Mouse (Mus musculus) neural tube, embryonic 11.5 days (tissue): ENCODE results near the gene Tmem183a. TPM values are rescaled to one million over a fixed set of nuclear protein-coding genes. Genes with fewer than 3 reads are reported as not detected.

Experiments
- ATAC-seq: fragments of 200-750 bp; cut with Nextera tagmentation; 2 replicates; pipeline ENCODE4 v1.8.0; 2017; ENCODE audit warnings: moderate number of reproducible peaks, mild to moderate bottlenecking, moderate TSS enrichment, moderate library complexity; ENCODE audit not compliant: insufficient read depth, low FRiP score, low TSS enrichment
- DNase-seq: peaks from one replicate; pipeline ENCODE4 v3.0.0-alpha.2; 2015; ENCODE audit warnings: low spot score
- H3K27ac ChIP-seq: fragments of 300-500 bp; sonication (generic); 2 replicates; pipeline ENCODE4 v1.5.1; 2014; ENCODE audit warnings: low read depth, mild to moderate bottlenecking, low read length
- H3K27me3 ChIP-seq: fragments of 300-500 bp; sonication (generic); 2 replicates; pipeline ENCODE4 v1.6.1; 2014; ENCODE audit warnings: mild to moderate bottlenecking, low read length, mixed read lengths; ENCODE audit not compliant: control insufficient read depth, insufficient read depth
- H3K36me3 ChIP-seq: fragments of 300-500 bp; sonication (generic); 2 replicates; pipeline ENCODE4 v1.6.1; 2014; ENCODE audit warnings: mild to moderate bottlenecking, low read length, moderate library complexity, mixed read lengths; ENCODE audit not compliant: control insufficient read depth, insufficient read depth
- H3K4me1 ChIP-seq: fragments of 300-500 bp; sonication (generic); 2 replicates; pipeline ENCODE4 v1.6.1; 2014; ENCODE audit warnings: low read length, mixed read lengths; ENCODE audit not compliant: control insufficient read depth, insufficient read depth
- H3K4me2 ChIP-seq: fragments of 300-500 bp; sonication (generic); 2 replicates; pipeline ENCODE4 v1.6.1; 2014; ENCODE audit warnings: low read depth, mild to moderate bottlenecking, moderate library complexity
- H3K4me3 ChIP-seq: fragments of 300-500 bp; sonication (generic); 2 replicates; pipeline ENCODE4 v1.5.1; 2014; ENCODE audit warnings: low read depth, low read length
- H3K9ac ChIP-seq: fragments of 300-500 bp; sonication (generic); 2 replicates; pipeline ENCODE4 v1.6.1; 2014; ENCODE audit warnings: mild to moderate bottlenecking, low read length
- H3K9me3 ChIP-seq: fragments of 300-500 bp; sonication (generic); 2 replicates; pipeline ENCODE4 v1.6.1; 2016; ENCODE audit warnings: low read length; ENCODE audit not compliant: control insufficient read depth
- WGBS: fragments of 180-500 bp; shearing (Covaris S2); extraction: QIAGEN DNeasy Blood & Tissue Kit; methylation state at CpG from one replicate; pipeline ENCODE4 v1.1.7; 2014; 5-methylcytosine and 5-hydroxymethylcytosine counted together
- polyA plus RNA-seq: library from polyadenylated mRNA; unstranded; fragments of >200 nt; fragmentation: Nextera tagmentation; extraction: Ambion mirVana; gene quantifications from 2 replicates; pipeline ENCODE4 v1.2.1, GENCODE M21; 2014

The Tmem183a gene
- polyA plus RNA-seq: 117 and 120 TPM in 2 replicates

DNA sequence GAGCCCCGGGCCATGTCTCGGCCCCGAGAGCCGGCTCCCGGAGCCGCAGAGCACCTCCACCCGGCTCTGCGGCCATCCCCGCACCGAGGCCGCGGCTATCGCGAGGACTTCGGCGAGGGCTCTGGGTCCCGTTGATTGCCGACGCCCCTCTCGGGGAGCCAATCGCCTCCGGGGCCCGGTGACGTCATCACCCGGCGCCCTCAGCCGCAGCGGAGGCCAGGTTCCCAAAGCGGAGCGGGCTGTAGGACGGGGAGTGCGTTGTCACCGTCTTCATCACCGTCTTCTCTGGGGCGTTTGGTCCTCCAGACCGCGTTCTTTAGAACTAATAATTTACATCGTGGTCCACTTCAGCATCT is at the start of gene Tmem183a:
Gene Tmem183a, minus strand, starts transcription at position 123 of the 356 bp plus-strand sequence.
- WGBS: 0% methylated on average over 38 of the region's 38 CpGs
- H3K9me3 ChIP-seq: no peaks in the 10 kb centered on the region
- H3K36me3 ChIP-seq: peaks cover 7% of the 10 kb centered on the region
- peak within 1 kb of the TSS; percentile 80 for H3K4me2 ChIP-seq
- H3K27ac ChIP-seq: peak within 1 kb of the TSS; percentile 67; the same call in 1 of the 2 replicates
- peak; percentile 99 for DNase-seq
- peaks cover 4% of the 10 kb centered on the region for H3K4me1 ChIP-seq
- H3K27me3 ChIP-seq: no peaks in the 10 kb centered on the region
- H3K4me3 ChIP-seq: peak within 1 kb of the TSS; percentile 84
- ATAC-seq: peak; percentile 99
- peak within 1 kb of the TSS; percentile 95 for H3K9ac ChIP-seq

DNA sequence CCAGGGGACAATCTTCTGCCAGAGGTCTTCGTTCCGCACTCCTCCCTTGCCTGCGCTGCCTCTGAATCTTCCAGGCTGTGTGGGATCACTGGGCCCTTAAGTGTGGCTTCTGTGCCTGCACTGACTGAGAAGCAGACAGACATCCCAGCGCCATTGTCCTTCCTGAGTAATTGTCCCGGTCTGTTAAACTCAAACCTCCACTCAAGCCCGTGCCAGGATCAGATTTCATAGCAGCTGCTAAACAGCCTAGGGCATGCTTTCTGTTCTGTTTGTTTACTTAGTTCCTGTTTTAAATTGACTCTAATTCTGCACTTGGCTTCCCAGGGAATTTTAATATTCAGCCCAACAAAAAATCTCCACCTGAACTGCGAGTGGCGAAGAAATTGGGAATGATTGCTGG is 46.3 kb upstream of the Tmem183a start:
- 77% methylated on average over 8 of the region's 8 CpGs for WGBS
- Histone ChIP-seq H3K9ac (no peak overlapping the region), H3K36me3 (peaks cover 7% of the 10 kb centered on the region; the same call in 1 of the 2 replicates), H3K4me2 (no peak overlapping the region), H3K27me3 (no peaks in the 10 kb centered on the region), H3K9me3 (no peaks in the 10 kb centered on the region), H3K4me1 (peaks cover 6% of the 10 kb centered on the region; the same call in 1 of the 2 replicates), H3K27ac (no peak overlapping the region), H3K4me3 (no peak overlapping the region)
- DNase-seq (no peak), ATAC-seq (no peak)

- 34% methylated on average over 8 of the region's 8 CpGs for WGBS
- Histone ChIP-seq H3K36me3 (peaks cover 7% of the 10 kb centered on the region; the same call in 1 of the 2 replicates), H3K4me3 (peak overlapping the region; percentile 80), H3K27me3 (no peaks in the 10 kb centered on the region), H3K9me3 (no peaks in the 10 kb centered on the region), H3K4me2 (peak overlapping the region; percentile 74), H3K9ac (peak overlapping the region; percentile 68), H3K27ac (no peak overlapping the region), H3K4me1 (peaks cover 6% of the 10 kb centered on the region; the same call in 1 of the 2 replicates)
- ATAC-seq: 0 out of 2 replicates have a peak, but pooled peaks have one; percentile 23
- DNase-seq: no peak
Observed at GRCm38 (mm10) chr1:134406414-134406771, 44.6 kb upstream of the Tmem183a start.

DNA sequence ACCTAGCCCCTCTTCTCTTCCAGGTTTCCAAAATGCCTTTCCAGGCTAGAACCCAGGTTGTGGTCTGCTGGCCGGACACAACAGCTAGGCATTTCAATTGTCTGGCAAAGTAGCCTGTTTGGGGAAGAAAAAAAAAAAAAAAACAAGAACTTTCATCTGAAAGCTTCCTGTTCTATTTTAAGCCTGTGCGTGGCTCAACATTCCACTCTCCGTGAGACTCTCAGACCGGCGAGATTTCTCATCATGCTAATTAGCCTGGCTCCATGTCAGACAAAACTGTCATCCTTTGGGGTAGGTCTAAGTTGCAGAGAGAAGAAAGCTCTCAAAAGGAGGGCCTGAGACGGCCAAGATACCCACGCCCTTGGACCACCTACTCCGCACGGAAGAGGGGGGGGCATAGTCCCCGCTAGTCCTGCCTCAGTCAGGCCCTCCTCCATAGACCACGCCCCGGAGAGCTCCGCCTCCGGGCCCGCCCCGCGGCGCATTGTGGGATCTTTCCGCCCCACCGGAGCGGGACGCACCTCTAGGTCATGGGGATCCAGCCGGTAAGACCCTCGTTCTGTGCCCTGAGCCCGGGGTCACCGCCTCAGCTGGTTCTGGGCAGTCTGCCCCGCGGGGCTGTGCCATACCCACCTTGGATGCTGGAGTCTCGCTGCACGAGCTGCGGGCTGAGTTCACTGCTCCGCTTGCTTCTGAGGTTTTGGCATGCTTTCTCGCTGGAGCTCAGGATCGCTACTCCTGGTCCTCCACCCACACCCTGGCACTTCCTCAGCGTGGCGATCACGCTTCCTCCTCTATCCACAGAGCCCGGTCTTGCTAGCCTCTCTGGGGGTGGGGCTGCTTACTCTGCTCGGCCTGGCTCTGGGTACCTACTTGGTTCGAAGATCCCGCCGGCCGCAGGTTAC is 44.0 kb upstream of the Tmem183a start, which contains the start of gene Cyb5r1:
Gene Cyb5r1, plus strand, starts transcription at position 51 of the 905 bp plus-strand sequence.
- H3K4me3 ChIP-seq: peak within 1 kb of the TSS; percentile 80
- H3K27me3 ChIP-seq: no peaks in the 10 kb centered on the region
- H3K36me3 ChIP-seq: peaks cover 7% of the 10 kb centered on the region; the same call in 1 of the 2 replicates
- H3K9ac ChIP-seq: peak within 1 kb of the TSS; percentile 68
- H3K4me1 ChIP-seq: peaks cover 6% of the 10 kb centered on the region; the same call in 1 of the 2 replicates
- peak; percentile 90 for DNase-seq
- H3K9me3 ChIP-seq: no peaks in the 10 kb centered on the region
- H3K4me2 ChIP-seq: peak within 1 kb of the TSS; percentile 74
- no peak within 1 kb of the TSS for H3K27ac ChIP-seq
- 2% methylated on average over 43 of the region's 43 CpGs for WGBS
- peak; percentile 97 for ATAC-seq

- H3K4me2 ChIP-seq: no peak overlapping the region
- no peak overlapping the region for H3K9ac ChIP-seq
- WGBS: 68% methylated on average over 5 of the region's 5 CpGs
- no peaks in the 10 kb centered on the region for H3K27me3 ChIP-seq
- ATAC-seq (no peak), DNase-seq (no peak)
- H3K4me1 ChIP-seq: no peaks in the 10 kb centered on the region
- H3K9me3 ChIP-seq: no peaks in the 10 kb centered on the region
- no peak overlapping the region for H3K4me3 ChIP-seq
- no peak overlapping the region for H3K27ac ChIP-seq
- H3K36me3 ChIP-seq: no peaks in the 10 kb centered on the region
Observed at GRCm38 (mm10) chr1:134399735-134400134, 38.0 kb upstream of the Tmem183a start.

DNA sequence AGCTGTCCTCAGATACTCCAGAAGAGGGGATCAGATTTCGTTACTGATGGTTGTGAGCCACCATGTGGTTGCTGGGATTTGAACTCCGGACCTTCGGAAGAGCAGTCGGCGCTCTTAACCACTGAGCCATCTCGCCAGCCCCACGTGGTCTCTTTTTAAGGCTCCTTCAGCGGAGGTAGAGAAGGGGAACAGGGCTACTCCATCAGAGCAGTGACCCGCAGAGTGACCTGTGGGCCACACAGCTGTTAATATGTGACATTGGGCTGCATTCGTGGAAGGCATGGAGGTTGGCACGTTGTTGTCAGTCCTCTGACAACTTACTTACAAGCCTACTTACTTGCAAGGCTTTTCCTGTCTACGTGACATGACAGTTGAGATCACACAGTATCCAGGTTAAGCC is 36.4 kb upstream of the Tmem183a start:
- H3K4me2 ChIP-seq: no peak overlapping the region
- H3K4me3 ChIP-seq: no peak overlapping the region
- DNase-seq (no peak), ATAC-seq (no peak)
- no peaks in the 10 kb centered on the region for H3K36me3 ChIP-seq
- WGBS: 92% methylated on average over 12 of the region's 12 CpGs
- H3K9me3 ChIP-seq: no peaks in the 10 kb centered on the region
- H3K9ac ChIP-seq: no peak overlapping the region
- no peak overlapping the region for H3K27ac ChIP-seq
- H3K27me3 ChIP-seq: no peaks in the 10 kb centered on the region
- H3K4me1 ChIP-seq: no peaks in the 10 kb centered on the region

DNA sequence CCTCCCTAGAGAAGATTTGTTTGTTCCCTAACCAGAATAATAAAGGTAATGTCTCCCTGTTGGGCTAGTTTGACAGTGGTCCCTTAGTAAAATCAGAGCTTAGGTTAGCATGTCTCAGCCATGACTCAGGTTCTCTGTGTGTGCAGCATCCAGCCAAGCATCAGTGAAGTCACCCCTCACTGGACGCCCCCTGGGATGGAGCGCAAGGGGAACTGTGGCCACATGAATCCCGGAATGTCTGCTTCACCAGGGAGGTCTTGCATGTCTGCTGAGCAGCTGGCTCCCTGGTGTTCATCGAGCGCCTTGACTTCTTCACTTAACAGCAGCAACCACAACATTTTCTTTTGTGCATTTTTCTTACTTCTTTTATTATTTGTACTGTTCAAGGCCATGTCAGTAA is 32.0 kb upstream of the Tmem183a start:
- WGBS: 55% methylated on average over 5 of the region's 5 CpGs
- DNase-seq: no peak
- H3K4me2 ChIP-seq: no peak overlapping the region
- no peak for ATAC-seq
- no peaks in the 10 kb centered on the region for H3K9me3 ChIP-seq
- H3K27ac ChIP-seq: no peak overlapping the region
- H3K9ac ChIP-seq: no peak overlapping the region
- no peaks in the 10 kb centered on the region for H3K27me3 ChIP-seq
- H3K4me1 ChIP-seq: no peaks in the 10 kb centered on the region
- H3K36me3 ChIP-seq: no peaks in the 10 kb centered on the region
- no peak overlapping the region for H3K4me3 ChIP-seq

DNA sequence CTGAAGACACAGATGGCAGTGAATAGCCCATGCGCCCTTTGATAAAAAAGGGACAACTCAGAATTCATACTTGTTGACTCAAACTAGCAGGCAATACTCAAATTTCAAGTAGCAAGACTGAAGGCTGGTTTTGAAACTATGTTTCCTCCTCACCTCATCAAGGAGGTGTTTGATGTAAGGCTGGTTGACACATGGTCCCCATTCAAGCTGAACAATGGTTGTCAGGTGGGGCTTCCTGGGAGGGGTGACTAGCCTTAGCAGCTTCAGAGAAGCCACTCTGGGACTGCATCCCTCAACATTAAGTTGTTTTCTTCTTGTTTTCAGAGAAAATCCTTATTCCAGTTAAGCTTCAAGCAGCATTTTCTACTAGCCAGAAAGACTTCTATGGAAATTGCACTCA is 23.9 kb upstream of the Tmem183a start, which contains the start of gene 4933406M09Rik:
Gene 4933406M09Rik, plus strand, starts transcription at position 275 of the 400 bp plus-strand sequence.
- Histone ChIP-seq H3K9me3 (no peaks in the 10 kb centered on the region), H3K36me3 (no peaks in the 10 kb centered on the region), H3K27me3 (no peaks in the 10 kb centered on the region), H3K27ac (no peak within 1 kb of the TSS), H3K4me3 (no peak within 1 kb of the TSS), H3K4me2 (no peak within 1 kb of the TSS), H3K4me1 (no peaks in the 10 kb centered on the region), H3K9ac (no peak within 1 kb of the TSS)
- 100% methylated on average over 1 of the region's 1 CpGs for WGBS
- ATAC-seq (no peak), DNase-seq (no peak)

DNA sequence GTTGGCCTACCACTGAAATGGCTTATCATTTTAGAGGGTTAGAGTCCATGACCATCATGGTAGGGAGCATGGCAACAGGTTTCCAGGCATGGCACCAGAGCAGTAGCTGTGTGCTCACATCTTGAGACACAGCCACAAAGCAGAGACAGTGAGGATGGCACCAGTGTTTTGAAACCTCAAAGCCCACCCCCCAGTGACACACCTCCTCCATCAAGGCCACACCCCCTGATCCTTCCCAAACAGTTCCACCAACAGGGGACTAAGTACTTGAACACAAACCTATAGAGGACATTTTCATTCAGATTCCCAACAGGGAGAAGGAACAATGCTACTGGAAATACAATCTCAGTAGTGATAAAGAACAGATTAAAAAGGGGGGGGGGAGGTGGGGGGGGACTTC is 23.4 kb upstream of the Tmem183a start:
- no peak for ATAC-seq
- Histone ChIP-seq H3K9me3 (no peaks in the 10 kb centered on the region), H3K9ac (no peak overlapping the region), H3K4me3 (no peak overlapping the region), H3K36me3 (no peaks in the 10 kb centered on the region), H3K27me3 (no peaks in the 10 kb centered on the region), H3K27ac (no peak overlapping the region), H3K4me2 (no peak overlapping the region), H3K4me1 (no peaks in the 10 kb centered on the region)
- no peak for DNase-seq
